8 mouse cellular contexts compared by ENCODE assay signal in genomic region chr17:86293247-86293744, GRCm38 (mm10).
DNase-seq lines count a peak whose midpoint lies in the region; ATAC-seq and TF ChIP-seq lines count a peak whose summit lies in the region.

No protein-coding gene starts in this region.

- ATAC-seq in kidney, postnatal 0 days (replicated peaks; ENCODE audit: low FRiP score, low read depth) = peak; percentile 79; the same call in 1 of the 2 replicates

- H3K4me1 ChIP-seq in heart, embryonic 10.5 days = peaks cover 25% of the 10 kb centered on the region
- no peaks in the 10 kb centered on the region for H3K4me1 ChIP-seq in kidney, postnatal 0 days (replicated peaks; ENCODE audit: insufficient read depth, low read length)
- H3K4me1 ChIP-seq in thymus, adult 2 months (replicated peaks; ENCODE audit: control insufficient read depth, insufficient read depth, low read length) = peaks cover 4% of the 10 kb centered on the region; the same call in 1 of the 2 replicates

- TF ChIP-seq CTCF in kidney, postnatal 0 days (IDR thresholded peaks at IDR 0.05; ENCODE audit: low read depth) = peak; percentile 68
- TF ChIP-seq CTCF in thymus, adult 2 months (IDR thresholded peaks at IDR 0.05; ENCODE audit: borderline replicate concordance, control insufficient read depth, extremely low read depth, insufficient read depth, low read length, poor library complexity) = no peak

- DNase-seq in CD8-positive naive resting alpha-beta T cell, adult 2 months (ENCODE audit: low read depth in 2 of 2, low spot score in 2 of 2) = peak; percentile 27 to 54
- DNase-seq in ZHBTc4 (ENCODE audit: low read depth, low spot score) = peak; percentile 76
- DNase-seq in embryo, embryonic 9.5 days (ENCODE audit: extremely low spot score) = peak; percentile 70
- no peak for DNase-seq in heart, embryonic 10.5 days (ENCODE audit: low spot score)
- DNase-seq in kidney, postnatal 0 days (ENCODE audit: low spot score) = peak; percentile 71
- DNase-seq in thymus, adult 2 months = peak; percentile 62
- DNase-seq in layer of hippocampus, adult 18-20 months (ENCODE audit: low spot score in 2 of 2) = no peak

- no peaks in the 10 kb centered on the region for H3K36me3 ChIP-seq in heart, embryonic 10.5 days
- H3K36me3 ChIP-seq in kidney, postnatal 0 days (ENCODE audit: insufficient read depth, low read length) = no peaks in the 10 kb centered on the region
- no peaks in the 10 kb centered on the region for H3K36me3 ChIP-seq in macrophage (ENCODE audit: inconsistent target)
- H3K36me3 ChIP-seq in thymus, adult 2 months (ENCODE audit: control insufficient read depth, insufficient read depth, low read length) = no peaks in the 10 kb centered on the region

- 37% methylated on average over 10 of the region's 10 CpGs for WGBS in heart, embryonic 10.5 days
- WGBS in kidney, postnatal 0 days = 38% methylated on average over 9 of the region's 10 CpGs
- 8% methylated on average over 9 of the region's 10 CpGs for WGBS in macrophage (ENCODE audit: missing documents)
- WGBS in thymus, adult 2 months = 20% methylated on average over 10 of the region's 10 CpGs

- no peak overlapping the region for H3K9ac ChIP-seq in kidney, postnatal 0 days (ENCODE audit: low read depth, low read length)

- no peak for TF ChIP-seq POLR2A in thymus, adult 2 months (IDR thresholded peaks at IDR 0.05; ENCODE audit: control insufficient read depth, extremely low read depth, insufficient read depth, low read length, poor library complexity)

- H3K27ac ChIP-seq in heart, embryonic 10.5 days = 0 out of 2 replicates have a peak overlapping the region, but pooled peaks have one; percentile 29
- H3K27ac ChIP-seq in kidney, postnatal 0 days = no peak overlapping the region
- no peak overlapping the region for H3K27ac ChIP-seq in macrophage
- H3K27ac ChIP-seq in thymus, adult 2 months (ENCODE audit: control insufficient read depth, insufficient read depth, low read length) = no peak overlapping the region

- H3K27me3 ChIP-seq in heart, embryonic 10.5 days (ENCODE audit: insufficient read depth, poor library complexity, severe bottlenecking) = no peaks in the 10 kb centered on the region
- H3K27me3 ChIP-seq in kidney, postnatal 0 days (ENCODE audit: insufficient read depth, low read length) = no peaks in the 10 kb centered on the region
- no peaks in the 10 kb centered on the region for H3K27me3 ChIP-seq in thymus, adult 2 months (ENCODE audit: control insufficient read depth, insufficient read depth, low read length)

- no peaks in the 10 kb centered on the region for H3K79me2 ChIP-seq in macrophage (ENCODE audit: inconsistent target)

- no peak overlapping the region for H3K4me2 ChIP-seq in kidney, postnatal 0 days (ENCODE audit: low read length)

- H3K4me3 ChIP-seq in heart, embryonic 10.5 days = peak overlapping the region; percentile 27; the same call in 1 of the 2 replicates
- H3K4me3 ChIP-seq in kidney, postnatal 0 days (replicated peaks; ENCODE audit: low read depth, low read length) = no peak overlapping the region
- H3K4me3 ChIP-seq in macrophage (ENCODE audit: inconsistent target) = peak overlapping the region; percentile 23; the same call in 1 of the 2 replicates
- H3K4me3 ChIP-seq in thymus, adult 2 months (ENCODE audit: control insufficient read depth, insufficient read depth, low read length) = 0 out of 2 replicates have a peak overlapping the region, but pooled peaks have one; percentile 1

- no peaks in the 10 kb centered on the region for H3K9me3 ChIP-seq in heart, embryonic 10.5 days
- no peaks in the 10 kb centered on the region for H3K9me3 ChIP-seq in kidney, postnatal 0 days (replicated peaks; ENCODE audit: low read length)

Comparison
In these comparisons a context has a peak if more than half of its experiments do, and no peak if none do; other contexts are left out.
1. DNase-seq: peak in CD8-positive naive resting alpha-beta T cell, adult 2 months (2 of 2), ZHBTc4 (single experiment), embryo, embryonic 9.5 days (single experiment), kidney, postnatal 0 days (single experiment) and thymus, adult 2 months (single experiment); none in heart, embryonic 10.5 days (single experiment) and layer of hippocampus, adult 18-20 months (0 of 2).